Mouse (Mus musculus): ENCODE measurements at regions not wholly inside any gene's neighbourhood (a gene's known extent, or its start where the extent isn't known, plus 50 kb on each side); places are given as distances from the start of the nearest gene placed in this dataset.
"Not testable (repeated sequence)": the region's sequence is repeated elsewhere in the genome, so short reads cannot be mapped to it uniquely, and the experiment has no call there.

DNA sequence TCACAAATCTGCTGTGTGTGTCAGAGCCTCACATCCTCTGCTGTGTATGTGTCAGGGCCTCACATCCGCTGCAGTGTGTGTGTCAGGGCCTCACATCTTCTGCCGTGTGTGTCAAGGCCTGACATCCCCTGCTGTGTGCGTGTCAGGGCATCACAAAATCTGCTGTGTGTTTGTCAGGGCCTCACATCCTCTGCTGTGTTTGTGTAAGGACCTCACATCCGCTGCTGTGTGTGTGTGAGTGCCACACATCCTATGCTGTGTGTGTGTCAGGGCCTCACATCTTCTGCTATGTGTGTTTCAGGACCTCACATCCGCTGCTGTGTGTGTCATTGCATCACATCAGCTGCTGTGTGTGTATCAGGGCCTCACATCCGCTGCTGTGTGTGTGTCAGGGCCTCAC, 63.3 kb downstream of the Asmt start:
- not testable (repeated sequence) for H3K27ac ChIP-seq, H3K4me3 ChIP-seq
- peak in 1 of 2 experiments; percentile 5 for DNase-seq (ENCODE audit: low spot score in 2 of 2)

DNA sequence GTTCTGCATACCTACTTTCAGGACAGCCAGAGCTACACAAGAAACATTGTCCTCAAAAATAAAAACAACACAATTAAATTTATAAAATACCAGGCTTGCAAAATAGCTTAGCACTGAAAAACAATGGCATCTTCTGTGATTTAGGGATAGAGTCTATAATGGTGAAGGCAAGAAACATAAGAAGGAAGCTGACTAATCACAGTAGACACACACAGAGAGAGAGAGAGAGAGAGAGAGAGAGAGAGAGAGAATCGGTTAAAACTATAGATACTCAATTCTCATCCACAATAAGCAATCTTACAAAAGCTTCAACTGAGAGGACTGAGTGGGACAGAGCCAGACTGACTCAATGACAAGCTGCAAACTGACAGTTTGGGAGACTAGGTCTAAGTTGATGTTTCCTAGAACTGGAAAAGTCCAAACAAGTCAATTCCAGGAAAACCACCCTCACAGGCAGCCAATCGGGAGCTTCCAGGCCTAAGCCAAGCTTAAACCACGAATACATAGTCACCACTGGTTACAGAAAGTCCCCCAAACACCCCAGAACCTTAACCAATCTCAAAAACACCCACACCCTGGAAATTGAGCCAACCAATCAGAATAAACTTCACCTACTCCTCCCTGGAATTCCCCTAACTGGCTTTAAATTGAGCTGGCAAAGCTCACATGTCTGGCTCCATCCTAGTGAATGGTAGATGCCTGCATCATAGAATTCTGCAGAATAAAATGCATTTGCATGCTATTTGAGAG, 81.2 kb downstream of the Asmt start:
- DNase-seq (ENCODE audit: low spot score in 2 of 2); H3K4me3 ChIP-seq; H3K27ac ChIP-seq: not testable (repeated sequence)
